Mouse (Mus musculus): ENCODE measurements at regions not wholly inside any gene's neighbourhood (a gene's known extent, or its start where the extent isn't known, plus 50 kb on each side); places are given as distances from the start of the nearest gene placed in this dataset.

DNA sequence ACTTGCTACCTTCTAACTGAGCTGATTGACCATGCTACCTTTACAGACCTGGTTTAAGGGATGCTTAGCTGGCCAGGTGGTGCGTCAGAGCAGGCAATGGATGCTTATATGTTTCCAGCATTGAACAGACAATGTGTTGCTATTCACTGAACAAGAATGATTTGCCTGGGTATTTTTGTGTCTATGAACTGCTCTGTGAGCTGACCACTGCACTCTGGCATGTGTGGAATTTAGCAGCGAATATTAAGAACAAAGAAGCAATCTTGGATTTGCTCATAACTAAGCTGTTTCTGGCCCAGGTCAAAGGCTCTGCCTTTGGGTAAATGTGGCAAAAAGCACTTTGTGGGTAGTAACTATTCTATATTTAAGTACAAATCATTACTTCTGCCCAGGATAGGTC, 58.3 kb upstream of the Ccdc39 start:
- no peak overlapping the region for H3K27ac ChIP-seq (ENCODE audit: poor library complexity, severe bottlenecking)
- 51% methylated on average over 2 of the region's 2 CpGs for WGBS

DNA sequence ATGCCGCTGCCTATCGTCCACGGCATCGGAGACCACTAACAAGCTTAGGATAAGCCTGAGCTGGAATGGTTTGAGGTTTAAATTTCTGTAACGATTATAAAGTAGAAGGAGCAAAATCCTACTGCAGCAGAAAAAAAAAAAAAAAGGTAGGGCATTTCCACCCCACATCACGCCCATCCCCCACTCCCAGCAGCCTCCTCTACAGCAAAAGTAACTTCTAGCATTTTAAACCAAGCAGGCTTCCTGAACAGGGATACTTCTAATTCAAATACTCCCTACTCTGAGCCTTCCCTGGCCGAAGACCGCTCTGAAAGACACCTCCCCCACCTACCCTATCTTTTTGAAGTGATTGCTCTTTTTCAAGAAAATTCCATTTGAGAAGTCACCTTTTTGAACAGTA, 59.2 kb upstream of the Ccdc39 start:
- no peaks in the 10 kb centered on the region for H3K36me3 ChIP-seq
- no peak overlapping the region for H3K4me3 ChIP-seq
- no peak overlapping the region for H3K27ac ChIP-seq (ENCODE audit: poor library complexity, severe bottlenecking)
- no peaks in the 10 kb centered on the region for H3K27me3 ChIP-seq (replicated peaks)
- peaks cover 6% of the 10 kb centered on the region for H3K4me1 ChIP-seq (replicated peaks)
- H3K4me2 ChIP-seq: no peak overlapping the region
- H3K9ac ChIP-seq: no peak overlapping the region
- ATAC-seq (ENCODE audit: insufficient number of reproducible peaks, low FRiP score): no peak
- H3K9me3 ChIP-seq (replicated peaks): no peaks in the 10 kb centered on the region
- WGBS: 77% methylated on average over 8 of the region's 8 CpGs

More for the DNA sequence above, 58.3 kb upstream of the Ccdc39 start:
- H3K4me1 ChIP-seq (replicated peaks): peaks cover 6% of the 10 kb centered on the region
- H3K9me3 ChIP-seq (replicated peaks): no peaks in the 10 kb centered on the region
- no peak overlapping the region for H3K4me2 ChIP-seq
- H3K4me3 ChIP-seq: no peak overlapping the region
- no peak overlapping the region for H3K9ac ChIP-seq
- H3K27me3 ChIP-seq (replicated peaks): no peaks in the 10 kb centered on the region
- no peak for ATAC-seq (ENCODE audit: insufficient number of reproducible peaks, low FRiP score)
- H3K36me3 ChIP-seq: no peaks in the 10 kb centered on the region

DNA sequence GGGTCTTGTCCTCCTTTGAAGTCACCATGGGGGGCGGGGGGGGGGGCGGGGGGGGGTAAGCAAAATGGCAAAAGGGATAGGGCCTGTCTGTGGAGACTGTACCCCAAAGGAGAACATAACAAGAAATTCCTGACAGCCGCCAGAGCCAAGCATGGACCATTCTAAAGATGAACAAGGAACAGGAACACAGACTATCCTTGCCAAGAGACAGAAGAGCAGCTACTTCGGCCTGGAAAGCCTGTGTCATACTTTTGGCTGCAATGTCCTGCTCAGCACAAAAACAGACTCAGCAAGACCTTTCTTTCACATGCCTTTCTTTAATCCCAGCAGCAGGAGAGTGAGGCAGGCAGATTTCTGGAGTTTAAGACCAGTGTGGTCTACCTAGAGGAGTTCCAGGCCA, 59.7 kb upstream of the Ccdc39 start:
- Histone ChIP-seq H3K4me2 (no peak overlapping the region), H3K9ac (no peak overlapping the region), H3K27ac (ENCODE audit: poor library complexity, severe bottlenecking) (no peak overlapping the region), H3K4me3 (no peak overlapping the region), H3K9me3 (replicated peaks) (no peaks in the 10 kb centered on the region), H3K4me1 (replicated peaks) (peaks cover 6% of the 10 kb centered on the region), H3K36me3 (no peaks in the 10 kb centered on the region), H3K27me3 (replicated peaks) (no peaks in the 10 kb centered on the region)
- 49% methylated on average over 4 of the region's 4 CpGs for WGBS
- ATAC-seq (ENCODE audit: insufficient number of reproducible peaks, low FRiP score): no peak

DNA sequence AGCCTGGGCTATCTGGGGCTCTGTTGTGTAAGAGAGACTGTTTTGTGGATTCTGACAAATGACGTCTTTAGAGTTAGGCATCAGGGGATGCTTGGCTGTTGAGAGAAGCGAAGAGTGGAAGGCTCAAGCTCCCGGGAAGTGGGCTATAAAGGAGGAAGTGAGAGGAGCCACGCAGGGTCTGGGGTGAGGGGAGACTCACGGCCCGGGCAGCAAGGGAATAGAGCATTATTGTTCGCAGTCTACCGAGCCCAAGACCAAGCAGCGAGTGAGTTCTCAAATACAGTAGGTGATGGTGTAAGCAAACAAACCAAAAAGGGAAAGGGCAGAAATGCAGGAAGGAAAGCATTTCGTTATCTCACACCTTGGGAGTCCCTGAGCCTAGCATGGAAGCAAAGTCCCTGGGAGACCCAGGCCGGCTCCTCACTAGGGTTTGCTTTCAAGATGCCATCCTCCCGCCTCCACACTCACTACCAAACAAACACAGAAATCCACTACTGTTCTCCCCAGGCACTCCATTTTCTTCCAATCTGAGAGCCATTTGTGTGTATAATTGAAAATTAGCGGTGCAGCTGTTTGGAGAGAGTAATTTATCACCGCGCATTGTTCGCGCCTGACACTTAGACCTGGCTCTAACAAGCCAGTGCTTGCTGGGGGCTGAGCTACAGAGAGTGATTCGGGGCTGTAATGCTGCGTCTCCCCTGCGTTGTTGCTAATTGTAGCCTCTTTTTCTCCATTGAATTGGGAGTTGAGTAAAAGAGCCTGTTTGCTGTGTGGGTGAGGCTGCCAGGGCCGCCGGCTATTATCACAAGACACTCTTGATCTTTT, 61.0 kb upstream of the Ccdc39 start:
- H3K27me3 ChIP-seq (replicated peaks): no peaks in the 10 kb centered on the region
- no peaks in the 10 kb centered on the region for H3K36me3 ChIP-seq
- peaks cover 6% of the 10 kb centered on the region for H3K4me1 ChIP-seq (replicated peaks)
- no peak overlapping the region for H3K27ac ChIP-seq (ENCODE audit: poor library complexity, severe bottlenecking)
- H3K9ac ChIP-seq: no peak overlapping the region; the same call in 1 of the 2 replicates
- 44% methylated on average over 22 of the region's 22 CpGs for WGBS
- H3K4me3 ChIP-seq: 0 out of 2 replicates have a peak overlapping the region, but pooled peaks have one; percentile 4
- ATAC-seq (ENCODE audit: insufficient number of reproducible peaks, low FRiP score): no peak
- H3K9me3 ChIP-seq (replicated peaks): no peaks in the 10 kb centered on the region
- peak overlapping the region; percentile 59 for H3K4me2 ChIP-seq

DNA sequence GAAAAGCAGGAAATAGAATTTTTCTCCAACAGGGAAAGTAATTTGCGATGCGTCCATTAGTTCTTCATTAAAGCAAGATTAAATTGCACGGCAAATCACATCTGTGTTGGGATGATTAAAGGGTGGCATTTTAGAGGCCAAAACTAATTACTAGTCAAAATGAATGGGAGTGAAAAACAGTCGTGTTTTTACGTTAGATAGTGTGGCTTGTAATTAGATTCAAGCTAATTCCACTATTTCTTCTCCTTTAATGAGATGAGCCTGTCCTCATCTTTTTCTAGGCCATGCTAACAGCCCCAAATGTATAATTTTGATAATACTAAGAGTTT, 61.5 kb upstream of the Ccdc39 start:
- 61% methylated on average over 5 of the region's 5 CpGs for WGBS
- Histone ChIP-seq H3K4me3 (no peak overlapping the region), H3K4me2 (peak overlapping the region; percentile 59; the same call in 1 of the 2 replicates)

DNA sequence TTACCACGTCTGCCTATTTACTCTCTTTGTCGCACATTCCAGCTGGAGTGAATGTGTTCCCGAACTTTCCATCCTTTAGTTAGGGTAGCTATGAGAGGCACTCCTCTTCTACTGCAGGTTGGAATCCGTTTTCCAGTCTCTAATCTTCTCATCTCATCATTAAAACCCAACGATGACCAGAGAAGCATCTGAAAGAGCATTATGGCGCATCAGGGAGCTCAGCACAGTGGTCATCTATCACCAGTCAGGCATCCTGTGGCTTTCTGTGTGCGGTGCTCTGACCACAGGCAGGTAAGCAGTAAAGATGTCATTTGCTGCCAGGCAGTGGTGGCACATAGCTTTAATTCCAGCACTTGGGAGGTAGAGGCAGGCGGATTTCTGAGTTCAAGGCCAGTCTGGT, 63.0 kb upstream of the Ccdc39 start:
- no peak overlapping the region for H3K4me3 ChIP-seq
- no peak for ATAC-seq (ENCODE audit: insufficient number of reproducible peaks, low FRiP score)
- no peaks in the 10 kb centered on the region for H3K36me3 ChIP-seq
- H3K4me2 ChIP-seq: no peak overlapping the region
- H3K9me3 ChIP-seq (replicated peaks): no peaks in the 10 kb centered on the region
- peaks cover 6% of the 10 kb centered on the region for H3K4me1 ChIP-seq (replicated peaks)
- H3K9ac ChIP-seq: no peak overlapping the region
- H3K27me3 ChIP-seq (replicated peaks): no peaks in the 10 kb centered on the region
- 85% methylated on average over 8 of the region's 8 CpGs for WGBS
- H3K27ac ChIP-seq (ENCODE audit: poor library complexity, severe bottlenecking): no peak overlapping the region

More for the DNA sequence above, 61.5 kb upstream of the Ccdc39 start:
- no peak for ATAC-seq (ENCODE audit: insufficient number of reproducible peaks, low FRiP score)
- Histone ChIP-seq H3K9ac (no peak overlapping the region), H3K27me3 (replicated peaks) (no peaks in the 10 kb centered on the region), H3K9me3 (replicated peaks) (no peaks in the 10 kb centered on the region), H3K36me3 (no peaks in the 10 kb centered on the region), H3K4me1 (replicated peaks) (peaks cover 6% of the 10 kb centered on the region), H3K27ac (ENCODE audit: poor library complexity, severe bottlenecking) (no peak overlapping the region)

DNA sequence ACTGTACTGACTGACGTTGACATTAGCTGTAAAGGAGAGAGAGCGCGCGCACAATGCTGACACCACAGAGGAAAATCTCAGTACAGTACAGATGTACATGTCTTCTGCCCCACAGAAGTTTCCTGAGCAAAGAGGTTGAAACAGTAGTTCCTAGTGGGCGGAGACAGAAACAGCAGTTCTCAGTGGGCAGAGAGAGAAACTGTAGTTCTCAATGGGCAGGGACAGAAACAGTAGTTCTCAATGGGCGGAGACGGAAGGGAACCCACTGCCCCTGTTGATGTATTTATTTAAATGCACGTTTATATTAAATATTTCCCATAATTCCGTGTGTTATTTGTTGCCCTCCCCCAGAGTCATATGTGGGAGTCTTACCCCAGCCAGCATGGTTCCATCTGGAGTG, 67.4 kb upstream of the Ccdc39 start:
- Histone ChIP-seq H3K36me3 (no peaks in the 10 kb centered on the region), H3K4me2 (no peak overlapping the region), H3K27ac (ENCODE audit: poor library complexity, severe bottlenecking) (no peak overlapping the region), H3K27me3 (replicated peaks) (no peaks in the 10 kb centered on the region), H3K4me3 (no peak overlapping the region), H3K4me1 (replicated peaks) (0 out of 2 replicates have a peak, but pooled peaks cover 3% of the 10 kb centered on the region), H3K9me3 (replicated peaks) (no peaks in the 10 kb centered on the region), H3K9ac (no peak overlapping the region)
- WGBS: 73% methylated on average over 9 of the region's 9 CpGs
- ATAC-seq (ENCODE audit: insufficient number of reproducible peaks, low FRiP score): no peak

DNA sequence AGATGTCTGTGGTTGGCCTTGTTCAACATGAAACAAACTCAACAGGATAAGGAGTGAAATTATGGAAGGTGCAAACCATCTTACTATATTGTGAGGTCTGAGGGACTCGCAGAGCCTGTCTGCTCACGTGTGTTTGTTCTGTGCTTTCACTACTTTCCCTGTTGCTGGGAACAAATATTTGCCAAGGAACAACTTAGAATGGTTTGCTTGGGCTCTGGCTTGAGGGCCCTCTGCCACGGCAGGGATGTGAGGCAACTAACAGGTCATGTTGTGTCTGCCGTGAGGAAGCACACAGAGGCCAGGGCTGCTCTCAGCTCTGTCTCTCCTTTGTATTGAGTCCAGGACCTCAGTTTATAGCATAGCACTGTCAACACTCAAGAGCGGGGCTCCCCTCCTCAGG, 69.4 kb upstream of the Ccdc39 start:
- Histone ChIP-seq H3K9ac (no peak overlapping the region), H3K4me2 (no peak overlapping the region), H3K27me3 (replicated peaks) (no peaks in the 10 kb centered on the region), H3K4me1 (replicated peaks) (0 out of 2 replicates have a peak, but pooled peaks cover 3% of the 10 kb centered on the region), H3K4me3 (no peak overlapping the region), H3K27ac (ENCODE audit: poor library complexity, severe bottlenecking) (no peak overlapping the region), H3K36me3 (no peaks in the 10 kb centered on the region), H3K9me3 (replicated peaks) (no peaks in the 10 kb centered on the region)
- ATAC-seq (ENCODE audit: insufficient number of reproducible peaks, low FRiP score): no peak
- WGBS: 68% methylated on average over 5 of the region's 5 CpGs

DNA sequence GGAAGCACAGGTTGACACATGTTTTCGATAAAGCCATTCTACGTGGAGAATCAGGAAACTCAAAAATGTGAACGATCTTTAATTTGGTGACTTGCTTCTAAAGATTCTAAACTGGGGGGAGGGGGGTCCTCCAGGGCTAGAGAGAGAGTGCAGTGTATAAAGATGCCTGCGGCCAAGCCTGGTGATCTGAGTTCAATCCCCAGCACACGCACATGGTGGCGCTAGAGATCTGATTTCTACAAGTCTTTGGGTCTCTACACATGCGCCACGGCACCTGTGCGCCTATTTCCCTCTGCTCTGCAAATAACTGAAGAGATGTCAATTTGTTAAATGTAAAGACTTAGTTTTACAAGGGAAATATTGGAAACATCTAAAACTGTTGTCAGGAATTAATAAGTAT, 70.3 kb upstream of the Ccdc39 start:
- no peak for ATAC-seq (ENCODE audit: insufficient number of reproducible peaks, low FRiP score)
- Histone ChIP-seq H3K9me3 (replicated peaks) (no peaks in the 10 kb centered on the region), H3K27ac (ENCODE audit: poor library complexity, severe bottlenecking) (no peak overlapping the region), H3K36me3 (no peaks in the 10 kb centered on the region), H3K4me1 (replicated peaks) (0 out of 2 replicates have a peak, but pooled peaks cover 3% of the 10 kb centered on the region), H3K4me3 (no peak overlapping the region), H3K27me3 (replicated peaks) (no peaks in the 10 kb centered on the region), H3K9ac (no peak overlapping the region), H3K4me2 (no peak overlapping the region)
- 64% methylated on average over 9 of the region's 9 CpGs for WGBS

DNA sequence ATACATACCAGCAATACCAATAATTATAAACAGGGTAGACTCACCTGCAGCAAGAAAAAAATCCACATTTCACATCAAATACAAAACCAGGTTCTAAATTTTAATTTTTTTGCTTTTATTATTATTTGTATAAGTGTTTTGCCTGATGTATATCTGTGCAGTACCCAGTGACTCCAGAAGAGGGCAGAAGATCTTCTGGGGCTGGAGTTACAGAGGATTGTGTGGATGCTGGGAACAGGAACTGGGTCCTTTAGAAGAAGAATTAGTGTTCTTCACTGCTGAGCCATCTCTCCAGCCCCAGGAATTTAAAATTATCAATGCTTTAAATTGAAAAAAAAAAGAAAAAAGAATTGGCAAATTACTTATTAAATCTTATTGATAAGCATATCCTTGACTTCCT, 71.7 kb upstream of the Ccdc39 start:
- no peak overlapping the region for H3K9ac ChIP-seq
- H3K4me1 ChIP-seq (replicated peaks): 0 out of 2 replicates have a peak, but pooled peaks cover 3% of the 10 kb centered on the region
- no peak overlapping the region for H3K4me3 ChIP-seq
- no peak for ATAC-seq (ENCODE audit: insufficient number of reproducible peaks, low FRiP score)
- H3K27me3 ChIP-seq (replicated peaks): no peaks in the 10 kb centered on the region
- H3K4me2 ChIP-seq: no peak overlapping the region
- no peaks in the 10 kb centered on the region for H3K36me3 ChIP-seq
- H3K9me3 ChIP-seq (replicated peaks): no peaks in the 10 kb centered on the region
- H3K27ac ChIP-seq (ENCODE audit: poor library complexity, severe bottlenecking): no peak overlapping the region

DNA sequence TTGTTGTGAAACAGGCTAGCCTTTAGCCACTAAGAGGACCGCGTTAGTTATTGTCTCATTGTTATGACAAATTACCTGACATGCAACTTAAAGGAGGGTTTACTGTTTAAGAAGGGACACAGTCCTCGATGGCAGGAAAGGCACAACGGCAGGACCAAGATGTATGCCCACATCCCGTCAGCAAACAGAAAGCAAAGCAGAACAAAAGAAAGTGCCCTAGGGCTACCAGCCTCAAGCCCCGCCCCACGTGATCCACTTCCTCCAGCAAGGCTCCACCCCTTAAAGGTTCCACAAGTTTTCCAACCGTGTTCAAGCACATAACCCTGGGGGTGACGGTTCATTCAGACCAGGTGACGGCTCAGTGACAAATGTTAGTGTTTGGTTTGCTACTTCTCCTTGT, 72.2 kb upstream of the Ccdc39 start:
- H3K9ac ChIP-seq: no peak overlapping the region
- H3K27me3 ChIP-seq (replicated peaks): no peaks in the 10 kb centered on the region
- no peaks in the 10 kb centered on the region for H3K36me3 ChIP-seq
- H3K27ac ChIP-seq (ENCODE audit: poor library complexity, severe bottlenecking): no peak overlapping the region
- H3K4me2 ChIP-seq: no peak overlapping the region
- H3K4me3 ChIP-seq: no peak overlapping the region
- ATAC-seq (ENCODE audit: insufficient number of reproducible peaks, low FRiP score): no peak
- no peaks in the 10 kb centered on the region for H3K9me3 ChIP-seq (replicated peaks)
- WGBS: 82% methylated on average over 10 of the region's 10 CpGs
- 0 out of 2 replicates have a peak, but pooled peaks cover 3% of the 10 kb centered on the region for H3K4me1 ChIP-seq (replicated peaks)

DNA sequence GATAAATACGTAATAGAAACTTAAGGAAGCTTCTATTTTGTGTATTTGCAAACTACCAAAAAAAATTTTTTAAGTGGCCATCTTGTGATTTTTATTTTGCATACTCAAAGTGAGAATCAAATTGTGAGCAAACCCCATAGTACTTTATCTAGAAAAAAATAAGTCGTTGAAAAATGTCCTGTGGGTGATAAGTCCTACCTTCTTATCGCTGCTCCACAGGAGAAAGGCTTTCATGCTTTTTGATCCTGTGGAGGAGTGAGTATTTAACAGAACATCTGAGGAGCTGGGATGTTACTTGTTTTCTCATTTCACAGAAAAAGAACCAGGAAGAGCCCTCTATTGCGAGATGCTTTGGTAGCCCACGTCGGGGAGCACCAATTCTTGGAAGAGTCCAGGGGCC, 72.7 kb upstream of the Ccdc39 start:
- no peaks in the 10 kb centered on the region for H3K9me3 ChIP-seq (replicated peaks)
- H3K4me3 ChIP-seq: no peak overlapping the region
- no peak overlapping the region for H3K9ac ChIP-seq
- WGBS: 81% methylated on average over 6 of the region's 6 CpGs
- no peak for ATAC-seq (ENCODE audit: insufficient number of reproducible peaks, low FRiP score)
- no peaks in the 10 kb centered on the region for H3K36me3 ChIP-seq
- 0 out of 2 replicates have a peak, but pooled peaks cover 3% of the 10 kb centered on the region for H3K4me1 ChIP-seq (replicated peaks)
- no peak overlapping the region for H3K27ac ChIP-seq (ENCODE audit: poor library complexity, severe bottlenecking)
- H3K4me2 ChIP-seq: no peak overlapping the region
- no peaks in the 10 kb centered on the region for H3K27me3 ChIP-seq (replicated peaks)

Data from heart, embryonic 12.5 days (tissue).